Mouse (Mus musculus) kidney, adult 11 months (tissue): ENCODE results near the gene Cdk18.

Experiments used
- DNase-seq: peaks from one replicate; pipeline ENCODE4 v3.0.0; 2022

The Cdk18 gene

DNA sequence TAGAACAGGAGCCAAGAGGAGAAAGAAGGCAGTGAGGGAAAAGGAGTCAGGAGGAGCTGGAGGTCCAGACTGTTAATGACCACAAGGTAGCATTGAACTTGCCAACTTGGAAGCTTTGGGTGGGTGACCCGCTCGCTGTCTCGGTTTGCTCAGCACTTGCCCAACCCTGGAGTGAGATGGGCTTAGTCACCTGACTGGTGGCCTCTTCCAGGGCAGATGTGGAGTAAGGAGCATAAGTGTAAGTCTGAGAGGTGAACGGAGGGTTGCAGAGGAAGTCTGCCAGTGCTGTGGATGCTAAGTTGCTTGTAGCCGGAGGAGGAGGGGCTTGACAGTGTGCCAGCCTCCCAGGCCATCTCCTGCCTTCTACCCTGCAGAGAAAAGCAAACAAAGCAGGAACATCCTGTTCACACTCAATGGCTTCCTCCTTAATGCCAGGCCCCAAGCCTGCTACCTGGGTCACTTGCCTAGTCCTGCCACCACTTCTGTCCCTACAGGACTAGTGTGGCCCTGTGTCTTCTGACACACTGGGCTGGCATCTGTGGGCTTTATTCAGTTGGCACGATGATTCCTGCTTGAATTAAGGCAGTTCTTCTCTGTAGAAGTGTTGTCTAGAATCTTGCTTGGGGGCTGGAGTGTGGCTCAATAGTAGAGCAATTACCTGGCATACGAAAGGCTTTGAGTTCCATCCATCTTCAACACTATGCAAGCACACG, 6.6 kb upstream of the Cdk18 start:
- DNase-seq, result peak; percentile 63

DNA sequence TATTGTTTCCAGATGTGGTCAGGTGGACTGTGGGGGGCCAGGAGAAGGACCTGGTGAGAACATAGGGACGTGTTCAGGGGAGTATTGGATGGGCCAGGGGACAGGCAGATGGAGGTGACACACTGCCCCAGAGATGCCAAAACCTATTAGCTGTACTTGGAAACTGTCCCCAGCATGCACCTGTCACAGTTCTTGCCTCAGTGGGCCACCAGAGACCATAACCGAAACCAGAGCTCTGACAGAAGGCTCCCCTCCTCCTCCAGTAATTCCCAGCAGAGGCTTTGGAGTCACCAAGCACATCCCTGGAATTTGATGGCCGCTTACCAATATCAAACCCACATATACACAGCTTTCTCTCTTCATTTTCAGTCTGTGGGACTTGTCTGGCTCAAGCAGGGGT, 5.4 kb upstream of the Cdk18 start:
- no peak for DNase-seq

DNA sequence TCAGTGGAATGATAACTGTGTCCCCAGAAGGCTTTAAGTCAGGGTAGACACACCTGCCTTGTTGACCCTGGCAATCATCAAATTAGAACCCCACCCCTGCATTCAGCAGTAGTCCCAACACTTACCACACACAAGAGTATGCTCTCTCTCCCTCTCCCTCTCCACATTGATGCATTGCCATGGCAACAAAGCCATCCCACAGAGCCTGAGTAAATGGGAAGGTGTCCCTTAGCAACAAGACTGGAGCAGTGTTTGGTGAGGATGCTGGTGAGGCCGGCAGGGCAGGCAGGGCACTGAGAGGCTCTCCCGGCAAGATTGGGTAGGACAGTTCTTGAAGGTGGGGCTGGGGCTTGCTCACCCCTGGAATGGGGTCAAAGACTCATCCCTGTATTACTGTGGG, 4.7 kb upstream of the Cdk18 start:
- DNase-seq, result no peak

DNA sequence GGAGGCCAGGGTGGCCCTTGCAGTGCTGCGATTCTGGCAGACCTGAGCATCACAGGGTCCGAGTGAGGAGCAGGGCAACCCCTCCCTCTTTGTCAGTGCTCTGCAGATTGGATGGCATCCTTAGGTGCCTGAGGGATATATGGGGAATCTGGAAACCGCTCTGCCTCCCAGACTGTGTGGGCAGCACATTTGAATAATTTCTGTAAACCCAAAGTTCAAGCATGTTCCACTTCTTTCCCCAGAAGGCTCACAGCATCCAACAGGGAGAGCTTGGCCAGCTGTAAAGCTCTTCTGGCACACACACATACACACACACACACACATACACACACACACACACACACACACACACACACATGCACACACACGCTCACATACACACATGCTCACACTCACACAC, 4.2 kb upstream of the Cdk18 start:
- no peak for DNase-seq

DNA sequence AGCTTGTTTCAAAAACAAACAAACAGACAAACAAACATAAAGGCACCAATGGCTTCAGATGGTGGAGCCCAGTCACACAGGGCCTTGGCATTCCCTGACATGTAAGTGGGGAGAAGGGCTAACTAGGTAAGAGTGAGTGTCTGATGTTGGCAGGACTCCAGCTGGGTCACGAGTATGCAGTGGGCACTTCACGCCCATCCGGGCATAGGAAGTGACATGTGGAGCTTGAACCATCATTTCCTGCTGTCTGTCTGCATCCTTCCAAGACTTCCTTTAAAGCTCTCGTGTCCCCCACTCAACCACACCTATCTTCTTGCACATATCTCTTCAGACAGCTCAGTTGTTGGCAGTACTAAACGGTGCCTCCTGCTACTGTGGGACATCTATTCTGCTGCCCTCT, 3.6 kb upstream of the Cdk18 start:
- peak; percentile 60 for DNase-seq

DNA sequence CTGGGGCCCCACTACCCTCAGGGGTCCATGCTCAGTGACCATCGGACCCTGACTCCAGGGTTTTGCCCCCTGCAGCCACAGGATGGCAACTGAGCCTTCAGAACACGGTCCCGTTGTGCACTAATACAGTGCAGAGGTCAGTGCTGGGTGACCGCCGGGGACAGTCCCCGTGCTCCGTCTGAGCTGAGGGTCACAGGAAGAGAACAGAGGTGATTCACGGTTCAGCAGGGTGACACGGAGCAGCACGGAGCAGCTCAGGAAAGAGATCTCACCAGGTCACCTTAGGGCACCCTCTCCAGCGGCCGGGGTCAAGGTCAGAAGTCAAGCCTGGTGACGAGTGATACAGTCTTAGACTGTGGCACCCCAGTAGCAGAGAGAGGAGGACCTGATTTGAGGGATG, 2.3 kb upstream of the Cdk18 start:
- DNase-seq, result no peak

DNA sequence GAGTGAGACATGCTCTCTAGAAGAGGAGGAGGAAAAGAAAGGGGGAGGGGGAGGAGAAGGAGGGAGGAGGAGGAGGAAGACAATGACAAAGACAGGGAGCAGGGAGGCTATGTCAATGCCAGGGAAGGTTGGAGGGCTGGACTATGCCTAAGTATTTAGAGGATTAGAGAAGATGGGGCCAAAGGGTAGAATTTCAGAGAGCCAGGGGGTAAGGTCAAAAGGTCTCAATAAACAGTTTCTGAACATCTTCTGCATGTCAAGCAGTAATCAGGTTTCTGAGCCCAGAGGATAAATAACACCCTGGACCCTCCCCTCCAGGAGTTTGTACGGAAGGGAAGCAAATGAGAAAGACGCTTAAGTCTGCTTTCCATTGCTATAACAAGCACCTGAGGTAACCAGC, 1.7 kb upstream of the Cdk18 start:
- peak; percentile 41 for DNase-seq

DNA sequence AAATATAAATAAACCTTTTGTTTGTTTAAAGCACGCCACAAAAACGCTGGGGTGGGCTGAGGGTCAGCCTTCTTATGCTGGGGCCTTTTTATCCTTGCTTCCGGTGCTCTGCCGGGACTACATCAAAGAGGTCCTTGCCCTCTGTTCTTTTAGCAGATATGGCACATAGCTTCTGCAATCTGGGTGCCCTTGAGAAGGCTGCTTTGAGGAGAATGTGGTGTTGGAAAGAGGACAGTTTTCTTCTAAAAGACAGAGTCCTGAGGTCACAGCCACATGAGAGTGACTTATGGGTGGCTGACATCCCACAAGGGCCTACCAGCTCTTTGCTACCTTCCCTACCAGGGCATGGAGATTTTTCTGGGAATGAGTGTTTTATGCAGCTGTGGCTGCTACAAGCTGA, 1.1 kb upstream of the Cdk18 start:
- DNase-seq, result no peak

DNA sequence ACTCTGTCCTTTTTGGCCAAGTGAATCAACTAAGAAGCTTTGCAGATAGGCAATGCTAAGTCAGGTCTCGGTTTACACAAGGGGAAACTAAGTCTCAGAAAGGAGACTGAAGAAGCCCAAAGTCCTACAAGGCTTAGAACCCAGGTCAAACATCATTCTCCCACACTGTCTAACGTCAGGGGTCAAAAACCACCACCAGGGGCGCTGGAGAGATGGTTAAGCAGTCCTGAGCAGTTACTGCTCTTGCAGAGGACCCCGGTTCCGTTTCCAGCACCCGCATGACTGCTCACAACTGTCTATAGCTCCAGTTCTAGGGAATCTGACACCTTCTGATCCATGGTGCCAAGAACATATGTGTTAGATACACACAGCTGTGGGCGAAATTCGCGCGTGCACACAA, 687 bp upstream of the Cdk18 start:
- DNase-seq, result peak; percentile 52

DNA sequence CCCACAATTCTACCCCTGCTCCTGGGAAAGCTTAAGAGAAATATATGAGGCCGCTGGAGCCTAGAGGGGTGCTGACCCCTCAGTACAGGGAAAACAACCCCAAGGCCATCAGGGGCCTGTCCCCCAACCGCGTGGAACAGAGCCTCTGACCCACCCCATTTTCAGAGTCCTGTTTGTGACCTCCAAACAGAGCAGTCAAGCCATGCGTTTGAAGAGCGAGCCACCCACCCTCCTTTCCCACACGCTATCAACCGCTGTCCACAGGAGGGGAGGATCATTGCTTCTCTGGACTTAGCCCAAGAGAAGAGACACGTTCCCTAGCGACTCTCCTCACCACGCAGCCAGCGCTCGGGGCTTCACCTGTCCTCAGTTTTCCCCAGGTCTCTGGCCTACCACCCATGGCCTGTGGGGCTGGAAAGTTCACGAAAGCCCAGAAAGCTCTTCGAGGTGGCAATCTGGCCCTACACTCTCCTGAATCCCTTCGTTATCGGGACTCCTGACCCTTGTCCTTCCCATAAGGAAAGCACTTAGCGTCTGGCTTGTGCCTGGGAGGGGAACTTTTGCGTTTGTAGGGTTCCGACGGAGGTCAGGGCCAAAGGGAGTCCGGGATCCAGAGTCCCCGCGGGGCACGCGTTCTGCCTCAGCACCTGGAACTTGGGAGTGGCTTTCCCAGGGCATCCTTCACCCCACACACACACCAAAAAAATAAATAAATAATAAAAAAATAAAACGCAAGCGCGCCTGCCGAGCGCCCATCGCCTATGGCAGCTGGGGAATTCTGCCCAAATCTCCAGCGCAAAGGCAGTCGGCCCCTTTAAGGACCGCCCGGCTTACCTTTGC, 688 bp downstream of the Cdk18 start:
- DNase-seq, result no peak

DNA sequence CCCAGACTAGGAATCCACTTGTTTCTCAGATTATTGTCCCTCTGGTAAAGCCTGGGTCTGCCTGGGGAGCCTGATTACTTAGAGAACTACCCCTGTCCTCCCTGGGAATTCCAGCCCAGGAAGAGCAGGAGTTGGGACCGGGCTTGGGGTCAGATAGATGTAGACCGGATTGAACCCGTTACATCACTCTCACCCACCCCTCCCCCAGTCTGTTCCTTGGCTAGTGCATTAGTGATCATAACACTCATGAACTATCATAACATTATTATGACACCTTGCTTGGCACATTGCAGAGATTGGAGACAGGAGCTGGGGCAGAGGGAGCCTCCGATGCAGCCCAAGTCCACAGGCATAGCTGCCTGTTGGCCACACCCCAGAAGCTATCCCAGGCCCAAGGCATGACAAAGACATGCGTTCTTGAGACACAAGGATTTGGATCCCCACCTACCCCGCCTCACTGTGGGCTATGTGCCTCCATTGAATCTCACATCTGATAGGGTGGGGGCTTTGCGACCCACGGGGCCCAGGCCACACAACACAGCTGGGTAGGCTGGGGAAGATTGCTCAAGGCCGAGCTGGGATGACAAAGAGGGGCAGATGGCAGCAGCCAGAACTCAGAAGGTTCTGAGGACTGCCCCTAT, 1.4 kb downstream of the Cdk18 start:
- DNase-seq, result peak; percentile 37

DNA sequence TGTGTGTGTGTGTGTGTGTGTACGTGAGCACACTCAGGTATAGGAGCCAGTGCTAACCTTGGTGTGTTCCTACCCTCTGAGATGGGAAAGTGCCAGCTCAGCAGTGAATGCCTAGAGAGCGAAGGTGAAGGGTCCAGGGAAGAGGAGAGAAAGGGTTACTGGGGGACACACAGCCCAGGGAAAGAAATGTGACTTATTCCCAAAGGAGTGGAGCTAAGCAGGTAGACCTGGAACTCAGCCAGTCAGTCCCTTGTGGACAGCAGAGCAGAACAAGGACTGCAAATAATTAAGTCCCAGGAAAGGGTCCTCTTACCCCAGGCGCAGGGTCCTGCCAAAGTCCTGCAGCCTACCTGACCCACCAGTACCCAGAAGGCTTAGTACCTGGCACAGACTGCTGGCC, 2.6 kb downstream of the Cdk18 start:
- peak; percentile 72 for DNase-seq

DNA sequence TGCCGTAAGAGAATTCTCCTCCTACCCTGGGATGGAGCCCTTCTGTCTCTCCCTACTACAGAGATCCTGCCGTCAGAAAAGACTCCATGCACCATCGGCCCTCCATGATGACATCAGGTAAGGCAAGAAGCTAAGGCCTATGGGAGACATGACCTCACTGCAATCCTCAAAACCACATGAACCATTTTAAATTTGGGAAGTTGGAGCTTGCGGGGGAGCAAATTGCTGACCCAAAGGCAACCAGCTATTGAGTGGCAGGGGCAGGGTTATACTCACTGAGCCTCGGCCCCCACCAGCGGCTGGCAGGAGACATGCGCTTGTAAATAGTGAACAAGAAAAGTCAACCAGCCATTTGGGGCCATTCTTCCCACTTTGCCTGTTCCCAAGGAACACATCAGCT, 3.9 kb downstream of the Cdk18 start:
- DNase-seq, result no peak

DNA sequence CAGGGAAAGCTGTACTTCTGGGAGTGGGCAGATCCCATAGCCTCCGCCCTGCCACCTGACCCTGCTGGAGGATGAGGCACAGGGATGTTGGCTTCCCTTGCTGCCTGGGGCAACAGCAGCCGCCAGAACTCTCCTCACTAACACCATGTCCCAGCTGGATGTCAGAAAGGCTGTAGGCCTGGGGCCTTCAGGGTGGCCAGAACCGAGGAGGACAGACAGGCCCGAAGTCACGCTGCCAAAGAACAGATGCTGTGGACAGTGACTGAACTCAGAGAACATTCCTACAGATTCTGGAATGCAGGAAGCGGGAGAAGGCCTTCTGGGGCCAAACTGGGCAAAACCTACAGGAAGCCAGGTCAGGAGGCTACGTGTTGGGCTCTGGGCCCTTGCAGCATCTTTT, 11.2 kb downstream of the Cdk18 start:
- DNase-seq, result no peak

DNA sequence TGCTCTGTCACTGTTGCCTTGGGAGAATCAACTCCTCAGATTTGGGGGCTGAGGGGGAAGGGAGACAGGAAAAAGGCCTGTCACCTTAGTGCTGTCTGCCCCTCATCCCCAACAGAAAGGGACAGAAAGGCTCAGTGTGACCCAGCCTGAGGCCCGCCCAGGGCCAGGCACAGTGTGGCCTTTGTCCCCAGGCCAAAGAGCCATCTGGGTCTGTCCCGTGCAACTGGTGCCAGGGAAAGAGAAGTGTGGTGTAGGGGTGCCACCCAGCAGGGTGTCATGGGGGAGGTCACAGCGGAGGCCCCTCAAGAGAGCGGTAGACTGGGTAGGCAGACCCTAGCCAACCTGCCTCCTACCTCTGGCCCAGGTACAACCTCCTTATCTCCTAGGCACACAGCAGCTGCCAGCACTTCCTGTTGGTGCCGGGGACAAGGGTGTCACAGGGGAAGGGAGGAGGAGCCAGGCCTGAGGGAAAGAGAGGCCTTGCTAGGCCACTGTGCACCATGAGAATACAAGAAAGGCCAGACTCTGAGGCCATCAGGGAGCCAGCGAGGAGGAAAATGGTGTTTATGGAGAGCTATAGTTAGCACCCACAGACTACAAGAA, 13.6 kb downstream of the Cdk18 start:
- peak; percentile 42 for DNase-seq

DNA sequence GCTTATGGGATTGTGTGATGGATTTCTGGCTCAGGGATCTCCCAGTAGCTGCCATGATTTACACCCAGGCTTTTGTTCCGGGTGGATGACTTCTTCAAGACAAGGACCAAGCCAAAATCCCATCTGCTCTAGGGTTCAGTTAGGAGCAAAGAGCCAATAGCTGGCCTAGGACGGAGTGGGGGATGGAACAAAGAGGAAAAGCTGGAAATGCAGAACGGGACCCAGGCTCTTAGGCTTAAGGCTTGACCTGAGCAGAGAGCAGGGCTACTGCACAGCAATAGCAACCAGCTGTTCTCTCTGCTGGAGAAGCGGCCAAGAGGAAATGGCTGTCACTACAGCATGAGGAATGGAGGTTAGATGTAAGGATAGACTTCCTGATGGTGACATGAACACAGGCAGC, 14.2 kb downstream of the Cdk18 start:
- DNase-seq, result peak; percentile 68

DNA sequence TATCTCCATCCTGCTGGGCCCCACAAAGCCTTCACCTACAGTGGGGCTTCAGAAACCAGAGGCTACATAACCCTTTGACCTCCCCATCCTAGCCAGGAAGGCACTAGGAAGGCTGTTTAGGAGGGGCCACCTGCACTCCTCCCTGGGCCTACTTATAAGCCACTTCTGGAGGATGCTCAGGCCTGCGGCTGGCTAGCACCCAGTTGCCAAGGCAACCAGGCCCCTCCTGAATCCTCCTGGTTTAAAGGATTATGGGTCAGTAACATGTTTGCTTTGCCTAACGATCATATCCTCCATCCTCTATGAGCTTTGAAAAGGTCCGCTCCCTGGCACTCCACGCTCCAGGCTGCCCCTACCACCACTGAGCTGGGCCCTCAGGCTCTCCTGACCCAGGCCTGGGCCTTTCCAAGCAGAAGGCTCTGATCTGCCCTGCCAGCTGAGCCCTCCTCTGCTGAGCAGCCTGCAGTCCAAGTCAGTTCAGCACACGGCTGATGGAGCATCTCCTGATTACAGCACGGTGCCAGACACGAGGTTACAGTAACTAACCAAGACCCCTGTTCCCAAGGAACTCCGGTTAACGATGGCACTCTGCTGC, 16.0 kb downstream of the Cdk18 start:
- no peak for DNase-seq

DNA sequence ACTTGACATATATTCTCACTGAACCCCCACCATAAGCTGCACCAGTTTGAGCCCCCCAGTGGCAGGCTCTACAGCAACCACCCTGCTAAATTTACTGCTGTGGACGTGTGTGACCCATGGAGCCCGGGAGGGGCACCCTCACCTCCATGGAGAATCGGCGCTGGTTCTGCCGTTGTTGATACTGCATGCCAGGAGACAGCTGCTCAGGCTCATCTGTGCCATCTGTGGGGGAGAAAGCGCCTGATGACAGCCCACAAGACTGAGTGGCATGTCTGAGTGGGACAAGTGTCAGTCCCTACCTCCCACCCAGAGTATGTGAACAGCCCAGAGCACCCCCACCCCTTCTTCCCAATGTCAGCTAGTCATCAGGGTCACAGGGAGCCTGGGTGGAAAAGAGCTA, 17.6 kb downstream of the Cdk18 start:
- no peak for DNase-seq

DNA sequence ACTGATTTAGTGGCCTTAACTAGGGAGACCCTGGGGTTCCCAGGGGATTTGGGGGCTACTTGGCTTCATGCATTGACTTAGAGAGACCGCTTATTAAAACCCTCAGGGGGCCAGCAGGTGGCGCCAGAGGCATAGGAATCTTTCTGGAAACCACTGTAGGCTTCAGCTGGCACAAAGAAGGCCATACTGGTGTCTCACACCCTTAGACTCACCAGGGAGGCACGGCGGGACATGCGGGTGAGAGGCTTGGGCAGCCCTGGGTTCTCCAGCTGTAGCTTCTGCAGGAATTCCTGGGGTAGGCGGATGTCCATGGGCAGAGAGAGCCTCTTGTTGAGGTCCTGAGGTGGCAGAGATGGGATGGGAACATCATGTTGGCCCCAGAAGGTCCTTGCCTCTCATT, 18.2 kb downstream of the Cdk18 start:
- peak; percentile 71 for DNase-seq

DNA sequence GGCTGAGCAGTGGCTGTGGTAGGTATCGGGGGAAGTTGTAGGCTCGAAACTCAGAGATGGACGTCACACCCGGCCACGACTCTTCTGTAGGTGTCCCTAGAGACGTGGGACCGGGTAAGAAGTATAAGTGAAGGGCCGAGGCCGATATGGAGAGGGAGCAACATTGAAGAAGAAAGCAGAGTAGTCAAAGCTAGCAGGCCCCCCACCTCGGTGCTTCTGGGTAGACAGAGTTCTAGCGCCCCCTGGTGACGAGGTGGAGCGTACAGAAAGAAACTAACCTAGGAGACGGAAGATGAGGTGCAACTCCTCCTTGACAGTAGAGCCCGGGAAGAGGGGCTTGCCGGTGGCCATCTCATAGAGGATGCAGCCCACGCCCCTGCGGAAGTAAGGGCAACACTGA, 22.9 kb downstream of the Cdk18 start:
- no peak for DNase-seq

DNA sequence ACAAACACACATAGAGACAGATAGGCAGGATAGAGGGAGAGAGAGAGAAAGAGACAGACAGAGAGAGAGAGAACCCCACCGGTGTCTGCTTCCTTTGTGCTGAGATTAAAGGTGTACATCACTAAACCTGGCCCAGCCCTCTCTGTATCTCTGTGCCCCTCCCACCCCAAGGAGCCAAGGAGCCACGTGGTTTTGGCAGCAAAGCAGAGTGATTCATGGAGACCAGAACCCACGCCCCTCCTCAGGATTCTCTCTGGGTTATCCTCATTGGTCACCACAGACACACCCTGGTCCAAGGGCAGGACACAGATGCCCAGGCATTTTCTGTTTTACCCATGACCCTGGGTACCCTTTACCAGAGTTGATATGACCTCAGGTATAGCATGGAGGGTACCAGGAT, 26.4 kb downstream of the Cdk18 start:
- no peak for DNase-seq

DNA sequence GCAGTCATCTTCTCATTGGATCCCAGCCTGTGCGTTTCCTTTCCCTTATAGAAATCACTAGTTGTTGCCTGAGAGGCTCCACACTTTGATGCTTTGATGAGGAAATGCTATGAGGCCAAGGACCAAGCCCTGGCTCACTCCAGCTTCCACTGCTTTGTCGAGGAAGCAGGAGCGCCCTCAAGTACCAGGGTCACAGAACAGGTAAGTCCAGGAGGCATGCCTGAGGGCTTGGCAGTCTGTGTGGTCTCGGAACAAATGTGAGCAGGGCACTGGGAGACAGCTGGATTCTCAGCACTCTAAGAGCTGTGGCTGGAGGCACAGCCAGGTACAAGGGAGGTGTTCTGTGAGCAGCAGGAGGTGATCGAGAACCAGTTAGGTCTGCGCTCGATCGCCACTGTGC, 27.1 kb downstream of the Cdk18 start:
- DNase-seq, result no peak

DNA sequence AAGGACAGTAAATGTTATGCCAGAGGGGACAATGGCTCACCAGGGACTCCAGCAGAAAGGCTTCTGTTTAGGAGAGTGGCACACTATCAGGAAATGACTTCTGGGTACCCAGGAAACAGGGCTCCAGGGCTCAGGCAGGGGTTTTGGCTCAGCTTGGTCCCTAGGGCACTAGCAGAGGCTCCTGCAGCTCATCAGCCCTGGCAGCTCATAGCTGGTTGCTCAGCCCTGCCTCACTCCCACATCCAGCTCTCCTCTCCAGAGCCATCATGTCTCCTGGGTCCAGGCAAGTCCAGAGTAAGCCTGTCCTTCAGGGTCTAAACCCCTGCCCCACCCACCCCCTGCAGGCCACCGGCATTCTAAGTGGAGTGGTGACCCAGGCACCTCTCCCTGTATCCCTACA, 28.1 kb downstream of the Cdk18 start:
- DNase-seq, result no peak
